Mouse (Mus musculus): ENCODE measurements around the gene Wnk1.

- no peak for TF ChIP-seq GATA1 (IDR thresholded peaks at IDR 0.05; ENCODE audit: borderline replicate concordance, low read length)
- no peak for TF ChIP-seq FLI1 (IDR thresholded peaks at IDR 0.05; ENCODE audit: low read length)
Measured at GRCm38 (mm10) chr6:119892711-119893110, 145.8 kb downstream of the Wnk1 start.
